Mouse (Mus musculus) limb, embryonic 11.5 days (tissue): Measurements from ENCODE around the gene Lgals7. TPM values are rescaled to one million over a fixed set of nuclear protein-coding genes. Genes with fewer than 3 reads are reported as not detected.

Source experiments
- ATAC-seq: fragments of 200-750 bp; cut with Nextera tagmentation; 2 replicates; pipeline ENCODE4 v1.8.0; 2017; ENCODE audit warnings: low read depth; ENCODE audit not compliant: insufficient number of reproducible peaks, low FRiP score, low TSS enrichment
- DNase-seq: peaks from one replicate; pipeline ENCODE4 v3.0.0-alpha.2; 2015; ENCODE audit warnings: low spot score
- H3K27ac ChIP-seq: fragments of 300-500 bp; sonication (generic); replicated peaks from 2 replicates; pipeline ENCODE4 v1.5.1; 2014; ENCODE audit warnings: low read depth, mild to moderate bottlenecking, low read length
- H3K27me3 ChIP-seq: fragments of 300-500 bp; sonication (generic); 2 replicates; pipeline ENCODE4 v1.6.1; 2014; ENCODE audit warnings: mild to moderate bottlenecking, low read length, mixed read lengths; ENCODE audit not compliant: control insufficient read depth, insufficient read depth
- H3K36me3 ChIP-seq: fragments of 300-500 bp; sonication (generic); 2 replicates; pipeline ENCODE4 v1.6.1; 2014; ENCODE audit warnings: mild to moderate bottlenecking, low read length, moderate library complexity, mixed read lengths; ENCODE audit not compliant: control insufficient read depth, insufficient read depth
- H3K4me1 ChIP-seq: fragments of 300-500 bp; sonication (generic); 2 replicates; pipeline ENCODE4 v1.6.1; 2014; ENCODE audit warnings: low read length, mixed read lengths; ENCODE audit not compliant: control insufficient read depth, insufficient read depth
- H3K4me2 ChIP-seq: fragments of 300-500 bp; sonication (generic); 2 replicates; pipeline ENCODE4 v1.6.1; 2014; ENCODE audit warnings: low read depth, mild to moderate bottlenecking, moderate library complexity; ENCODE audit not compliant: severe bottlenecking
- H3K4me3 ChIP-seq: fragments of 300-500 bp; sonication (generic); 2 replicates; pipeline ENCODE4 v1.5.1; 2014; ENCODE audit warnings: low read depth, low read length
- H3K9ac ChIP-seq: fragments of 300-500 bp; sonication (generic); 2 replicates; pipeline ENCODE4 v1.6.1; 2014; ENCODE audit warnings: mild to moderate bottlenecking, low read length
- H3K9me3 ChIP-seq: fragments of 300-500 bp; sonication (generic); 2 replicates; pipeline ENCODE4 v1.6.1; 2016; ENCODE audit warnings: low read length; ENCODE audit not compliant: control insufficient read depth
- WGBS: fragments of 180-500 bp; shearing (Covaris S2); extraction: QIAGEN DNeasy Blood & Tissue Kit; methylation state at CpG from one replicate; pipeline ENCODE4 v1.1.7; 2014; 5-methylcytosine and 5-hydroxymethylcytosine counted together
- polyA plus RNA-seq: library from polyadenylated mRNA; unstranded; fragments of >200 nt; fragmentation: Nextera tagmentation; extraction: Ambion mirVana; gene quantifications from 2 replicates; pipeline ENCODE4 v1.2.1, GENCODE M21; 2014

The Lgals7 gene
- polyA plus RNA-seq, 1 experiment from 2014 or later, result 2.6 TPM

DNA sequence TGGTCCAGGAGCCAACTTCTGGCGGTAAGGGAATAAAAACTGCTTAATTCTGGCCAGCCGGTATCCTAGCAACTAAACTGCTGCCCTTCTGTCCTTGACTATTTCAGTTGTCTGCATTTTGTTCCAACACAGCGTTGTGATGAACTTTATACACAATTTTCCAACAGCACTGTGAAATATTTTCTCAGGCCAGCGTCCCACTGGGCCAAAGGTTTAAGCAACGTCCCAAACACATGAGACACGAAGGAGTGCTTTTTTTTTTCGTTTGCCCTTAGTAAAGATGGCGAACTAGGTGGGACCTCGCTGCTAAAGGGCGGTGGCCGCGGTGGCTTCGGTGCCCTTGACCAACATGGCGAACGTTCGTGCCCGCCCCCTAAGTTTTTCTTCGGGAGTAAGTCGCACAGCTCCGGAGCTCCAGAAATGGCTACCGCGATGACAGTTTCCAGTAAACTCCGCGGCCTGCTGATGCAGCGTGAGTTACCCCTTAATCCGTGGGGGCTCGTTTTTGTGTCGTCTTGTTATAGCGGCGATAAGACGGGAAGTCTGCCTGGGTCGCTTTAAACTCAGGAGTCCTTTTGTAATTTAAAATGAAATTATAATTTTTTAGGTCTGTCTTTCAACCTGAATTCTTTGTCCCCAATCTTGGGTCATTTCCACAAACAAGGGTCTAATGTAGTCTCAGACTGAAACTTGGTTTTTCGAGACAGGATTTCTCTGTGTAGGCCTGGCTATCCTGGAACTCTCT is 38.5 kb upstream of the Lgals7 start, which contains the start of gene Ech1:
TSS of gene Ech1 (plus strand) at position 277 of the 745 bp plus-strand sequence.
- H3K27me3 ChIP-seq, result no peaks in the 10 kb centered on the region
- peaks cover 6% of the 10 kb centered on the region for H3K4me1 ChIP-seq
- no peaks in the 10 kb centered on the region; the same call in 1 of the 2 replicates for H3K9me3 ChIP-seq
- ATAC-seq, result peak; percentile 63; the same call in 1 of the 2 replicates
- WGBS, result 3% methylated on average over 33 of the region's 33 CpGs
- H3K4me3 ChIP-seq, result peak within 1 kb of the TSS; percentile 32
- H3K9ac ChIP-seq, result peak within 1 kb of the TSS; percentile 59
- H3K27ac ChIP-seq, result peak within 1 kb of the TSS; percentile 76
- DNase-seq, result peak; percentile 92
- H3K4me2 ChIP-seq, result peak within 1 kb of the TSS; percentile 31
- peaks cover 24% of the 10 kb centered on the region for H3K36me3 ChIP-seq

DNA sequence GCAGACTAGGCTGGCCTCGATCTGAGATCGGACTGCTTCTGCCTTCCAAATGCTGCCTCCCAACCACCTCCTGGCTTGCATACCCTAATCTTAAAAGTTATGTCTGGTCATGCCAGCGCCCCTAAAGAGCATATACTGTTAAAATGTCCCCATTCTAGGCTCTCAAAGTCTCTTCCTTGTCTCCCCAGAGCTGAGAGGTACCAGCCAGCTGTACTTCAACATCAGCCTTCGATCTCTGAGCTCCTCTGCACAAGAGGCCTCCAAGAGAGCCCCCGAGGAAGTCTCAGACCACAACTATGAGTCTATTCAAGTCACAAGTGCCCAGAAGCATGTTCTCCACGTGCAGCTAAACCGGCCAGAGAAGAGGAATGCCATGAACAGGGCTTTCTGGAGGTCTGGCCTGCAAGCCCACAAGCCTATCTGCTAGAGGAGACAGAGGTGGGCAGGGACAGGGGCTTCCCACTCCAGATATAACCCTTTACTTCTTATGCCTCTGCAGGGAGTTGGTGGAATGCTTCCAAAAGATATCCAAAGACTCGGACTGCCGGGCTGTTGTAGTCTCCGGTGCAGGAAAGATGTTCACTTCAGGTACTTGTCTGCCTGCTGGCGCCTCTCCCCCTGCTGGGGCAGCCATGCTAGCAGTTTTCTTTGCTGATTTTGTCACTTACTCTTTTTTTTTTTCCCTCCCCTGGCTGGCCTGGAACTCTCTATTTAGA is 37.8 kb upstream of the Lgals7 start:
- no peaks in the 10 kb centered on the region; the same call in 1 of the 2 replicates for H3K9me3 ChIP-seq
- H3K4me1 ChIP-seq, result peaks cover 6% of the 10 kb centered on the region
- DNase-seq (no peak), ATAC-seq (no peak)
- WGBS, result 71% methylated on average over 11 of the region's 11 CpGs
- peak overlapping the region; percentile 32 for H3K4me3 ChIP-seq
- peak overlapping the region; percentile 31 for H3K4me2 ChIP-seq
- peak overlapping the region; percentile 59 for H3K9ac ChIP-seq
- H3K36me3 ChIP-seq, result peaks cover 21% of the 10 kb centered on the region
- H3K27me3 ChIP-seq, result no peaks in the 10 kb centered on the region
- H3K27ac ChIP-seq, result no peak overlapping the region; the same call in 1 of the 2 replicates

- peaks cover 6% of the 10 kb centered on the region for H3K4me1 ChIP-seq
- no peak overlapping the region for H3K27ac ChIP-seq
- H3K4me2 ChIP-seq, result no peak overlapping the region
- no peak for DNase-seq
- H3K4me3 ChIP-seq, result no peak overlapping the region
- no peak overlapping the region for H3K9ac ChIP-seq
- H3K36me3 ChIP-seq, result peaks cover 16% of the 10 kb centered on the region
- 94% methylated on average over 7 of the region's 7 CpGs for WGBS
- no peaks in the 10 kb centered on the region; the same call in 1 of the 2 replicates for H3K9me3 ChIP-seq
- ATAC-seq, result no peak
- H3K27me3 ChIP-seq, result no peaks in the 10 kb centered on the region
These were observed 37.3 kb upstream of the Lgals7 start for GRCm38 (mm10) chr7:28826402-28826772.

GRCm38 (mm10) chr7:28827338-28827737 is 36.3 kb upstream of the Lgals7 start:
- peaks cover 6% of the 10 kb centered on the region for H3K4me1 ChIP-seq
- WGBS, result 85% methylated on average over 3 of the region's 3 CpGs
- H3K4me2 ChIP-seq, result no peak overlapping the region
- DNase-seq, result no peak
- H3K36me3 ChIP-seq, result peaks cover 14% of the 10 kb centered on the region; the same call in 1 of the 2 replicates
- no peak overlapping the region for H3K4me3 ChIP-seq
- no peak overlapping the region for H3K27ac ChIP-seq
- H3K9ac ChIP-seq, result no peak overlapping the region
- H3K9me3 ChIP-seq, result no peaks in the 10 kb centered on the region; the same call in 1 of the 2 replicates
- H3K27me3 ChIP-seq, result no peaks in the 10 kb centered on the region
- ATAC-seq, result no peak

- Histone ChIP-seq H3K27me3 (no peaks in the 10 kb centered on the region), H3K4me2 (no peak overlapping the region), H3K36me3 (peaks cover 12% of the 10 kb centered on the region; the same call in 1 of the 2 replicates), H3K4me1 (peaks cover 4% of the 10 kb centered on the region), H3K4me3 (no peak overlapping the region), H3K27ac (no peak overlapping the region), H3K9ac (no peak overlapping the region), H3K9me3 (no peaks in the 10 kb centered on the region; the same call in 1 of the 2 replicates)
- ATAC-seq, result no peak
- WGBS, result 95% methylated on average over 8 of the region's 8 CpGs
- DNase-seq, result no peak
These were observed 33.8 kb upstream of the Lgals7 start for GRCm38 (mm10) chr7:28829821-28830220.

GRCm38 (mm10) chr7:28830981-28831380 is 32.7 kb upstream of the Lgals7 start:
- peaks cover under 1% of the 10 kb centered on the region; the same call in 1 of the 2 replicates for H3K4me1 ChIP-seq
- WGBS, result 94% methylated on average over 5 of the region's 5 CpGs
- H3K9me3 ChIP-seq, result no peaks in the 10 kb centered on the region; the same call in 1 of the 2 replicates
- ATAC-seq (no peak), DNase-seq (no peak)
- no peaks in the 10 kb centered on the region for H3K27me3 ChIP-seq
- no peak overlapping the region for H3K9ac ChIP-seq
- no peak overlapping the region for H3K4me3 ChIP-seq
- H3K4me2 ChIP-seq, result no peak overlapping the region
- H3K27ac ChIP-seq, result no peak overlapping the region
- peaks cover 12% of the 10 kb centered on the region; the same call in 1 of the 2 replicates for H3K36me3 ChIP-seq

- ATAC-seq (no peak), DNase-seq (no peak)
- H3K4me1 ChIP-seq, result no peaks in the 10 kb centered on the region
- no peak overlapping the region for H3K4me3 ChIP-seq
- H3K27ac ChIP-seq, result no peak overlapping the region
- no peaks in the 10 kb centered on the region for H3K27me3 ChIP-seq
- no peak overlapping the region for H3K9ac ChIP-seq
- WGBS, result 91% methylated on average over 17 of the region's 17 CpGs
- no peaks in the 10 kb centered on the region; the same call in 1 of the 2 replicates for H3K9me3 ChIP-seq
- H3K4me2 ChIP-seq, result no peak overlapping the region
- peaks cover 12% of the 10 kb centered on the region; the same call in 1 of the 2 replicates for H3K36me3 ChIP-seq
These were observed 32.1 kb upstream of the Lgals7 start for GRCm38 (mm10) chr7:28831411-28832125.

- peaks cover 12% of the 10 kb centered on the region; the same call in 1 of the 2 replicates for H3K36me3 ChIP-seq
- no peaks in the 10 kb centered on the region for H3K4me1 ChIP-seq
- no peaks in the 10 kb centered on the region; the same call in 1 of the 2 replicates for H3K9me3 ChIP-seq
- 67% methylated on average over 6 of the region's 6 CpGs for WGBS
- no peaks in the 10 kb centered on the region for H3K27me3 ChIP-seq
- H3K4me3 ChIP-seq, result no peak overlapping the region
- DNase-seq (no peak), ATAC-seq (no peak)
- no peak overlapping the region for H3K9ac ChIP-seq
- no peak overlapping the region for H3K27ac ChIP-seq
- no peak overlapping the region for H3K4me2 ChIP-seq
These were observed 31.5 kb upstream of the Lgals7 start for GRCm38 (mm10) chr7:28832137-28832536.
